Comparison of ENCODE assay signal across 17 mouse cellular contexts in the genomic region with DNA sequence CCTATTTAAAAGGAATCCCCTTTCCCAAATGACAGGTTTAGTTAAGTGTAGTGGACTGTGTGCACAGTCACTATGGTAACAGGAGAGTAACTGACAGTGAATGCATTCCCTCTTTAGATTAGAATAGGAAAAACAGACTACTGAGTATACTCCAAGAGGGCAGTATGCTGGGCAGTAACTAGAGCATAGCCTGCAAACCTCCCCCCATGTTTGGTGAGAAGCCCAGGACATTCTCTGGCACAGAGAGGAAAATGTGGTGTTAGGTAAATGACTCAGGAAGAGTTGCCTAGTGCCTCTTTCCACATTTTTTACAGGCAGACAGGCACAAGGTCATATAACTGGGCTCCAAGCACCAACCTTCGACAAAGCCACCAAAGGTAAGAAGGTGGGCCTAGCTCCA.
A peak's percentile ranks its signal among the peaks of the same experiment; 100 is the strongest.
DNase-seq lines count a peak whose midpoint lies in the region; ATAC-seq and TF ChIP-seq lines count a peak whose summit lies in the region.
"Had no signal": no experiment of that assay in that cellular context is flagged by ENCODE, and none has a peak within 500 bp of the region (broad histone marks: within the 10 kb centered on the region; RNA-seq: fewer than 3 reads in every experiment).

No protein-coding gene starts in this region.

- no peak overlapping the region for H3K27ac ChIP-seq in cerebellum, adult 2 months (ENCODE audit: insufficient read depth, low read length)
- peak overlapping the region; percentile 29; the same call in 1 of the 2 replicates for H3K27ac ChIP-seq in hindbrain, embryonic 16.5 days (ENCODE audit: low read depth, low read length)
- H3K27ac ChIP-seq in hindbrain, embryonic 12.5 days: no peak overlapping the region
- H3K27ac ChIP-seq in forebrain, embryonic 10.5 days: no peak overlapping the region
- H3K27ac ChIP-seq: intestine, embryonic 15.5 days; liver, embryonic 15.5 days; midbrain, embryonic 10.5 days had no signal

- H3K36me3 ChIP-seq in hindbrain, embryonic 16.5 days (ENCODE audit: control insufficient read depth, insufficient read depth, low read length): no peaks in the 10 kb centered on the region
- H3K36me3 ChIP-seq in hindbrain, embryonic 12.5 days: no peaks in the 10 kb centered on the region
- H3K36me3 ChIP-seq in forebrain, embryonic 10.5 days (replicated peaks): no peaks in the 10 kb centered on the region
- H3K36me3 ChIP-seq: intestine, embryonic 15.5 days; liver, embryonic 15.5 days; midbrain, embryonic 10.5 days had no signal

- ATAC-seq in hindbrain, embryonic 16.5 days: 0 out of 2 replicates have a peak, but pooled peaks have one; percentile 64
- ATAC-seq in hindbrain, embryonic 12.5 days (ENCODE audit: low FRiP score): no peak
- ATAC-seq: intestine, embryonic 15.5 days had no signal

- no peak overlapping the region for H3K4me2 ChIP-seq in hindbrain, embryonic 16.5 days (ENCODE audit: low read length)
- H3K4me2 ChIP-seq in hindbrain, embryonic 12.5 days (replicated peaks): no peak overlapping the region
- H3K4me2 ChIP-seq: intestine, embryonic 15.5 days; liver, embryonic 15.5 days had no signal

- peak; percentile 23 to 33 for DNase-seq in cerebellum, postnatal 14 days
- DNase-seq in cerebellum, adult 2 months: no peak
- DNase-seq in 3T3-L1 (ENCODE audit: low read depth, low spot score): peak; percentile 12
- DNase-seq in gastrocnemius, postnatal 25 days: peak; percentile 51
- no peak for DNase-seq in urinary bladder, adult 18-20 months (ENCODE audit: low spot score in 2 of 2)
- no peak for DNase-seq in forebrain, embryonic 10.5 days (ENCODE audit: extremely low spot score, low spot score)
- DNase-seq: cerebellum, adult 8-10 months; kidney, postnatal 10 days; layer of hippocampus, adult 9-11 months; right cerebral cortex, postnatal 25 days; thymus, adult 2 months had no signal

- H3K9ac ChIP-seq in hindbrain, embryonic 16.5 days (ENCODE audit: low read depth, low read length): no peak overlapping the region
- no peak overlapping the region for H3K9ac ChIP-seq in hindbrain, embryonic 12.5 days
- H3K9ac ChIP-seq: intestine, embryonic 15.5 days; liver, embryonic 15.5 days had no signal

- no peaks in the 10 kb centered on the region for H3K9me3 ChIP-seq in hindbrain, embryonic 16.5 days (ENCODE audit: control insufficient read depth, low read length)
- H3K9me3 ChIP-seq in hindbrain, embryonic 12.5 days (replicated peaks): no peaks in the 10 kb centered on the region
- no peaks in the 10 kb centered on the region for H3K9me3 ChIP-seq in forebrain, embryonic 10.5 days
- H3K9me3 ChIP-seq: intestine, embryonic 15.5 days; liver, embryonic 15.5 days; midbrain, embryonic 10.5 days had no signal

- peaks cover 4% of the 10 kb centered on the region; the same call in 1 of the 2 replicates for H3K4me1 ChIP-seq in cerebellum, adult 2 months (ENCODE audit: control insufficient read depth, insufficient read depth, low read length)
- H3K4me1 ChIP-seq in hindbrain, embryonic 16.5 days (ENCODE audit: control insufficient read depth, insufficient read depth, low read depth, low read length): peaks cover 11% of the 10 kb centered on the region; the same call in 1 of the 2 replicates
- H3K4me1 ChIP-seq in hindbrain, embryonic 12.5 days: peaks cover 14% of the 10 kb centered on the region
- peaks cover 11% of the 10 kb centered on the region for H3K4me1 ChIP-seq in forebrain, embryonic 10.5 days
- H3K4me1 ChIP-seq: liver, embryonic 15.5 days had no signal

- 69% methylated on average over 1 of the region's 1 CpGs for WGBS in cerebellum, adult 2 months
- WGBS in hindbrain, embryonic 16.5 days: 77% methylated on average over 1 of the region's 1 CpGs
- WGBS in hindbrain, embryonic 12.5 days: 87% methylated on average over 1 of the region's 1 CpGs
- WGBS in forebrain, embryonic 10.5 days: 87% methylated on average over 1 of the region's 1 CpGs

- no peak overlapping the region for H3K4me3 ChIP-seq in cerebellum, adult 2 months (replicated peaks; ENCODE audit: insufficient read depth, low read depth, low read length)
- no peak overlapping the region for H3K4me3 ChIP-seq in hindbrain, embryonic 16.5 days (ENCODE audit: low read length)
- H3K4me3 ChIP-seq in hindbrain, embryonic 12.5 days: no peak overlapping the region
- H3K4me3 ChIP-seq in forebrain, embryonic 10.5 days: no peak overlapping the region
- H3K4me3 ChIP-seq: intestine, embryonic 15.5 days; liver, embryonic 15.5 days; midbrain, embryonic 10.5 days; myocyte had no signal

- H3K27me3 ChIP-seq in cerebellum, adult 2 months (ENCODE audit: control insufficient read depth, insufficient read depth, low read length): no peaks in the 10 kb centered on the region; the same call in 1 of the 2 replicates
- H3K27me3 ChIP-seq in hindbrain, embryonic 16.5 days (replicated peaks; ENCODE audit: control insufficient read depth, insufficient read depth, low read length): no peaks in the 10 kb centered on the region
- no peaks in the 10 kb centered on the region for H3K27me3 ChIP-seq in hindbrain, embryonic 12.5 days
- H3K27me3 ChIP-seq in forebrain, embryonic 10.5 days (ENCODE audit: poor library complexity, severe bottlenecking): no peaks in the 10 kb centered on the region
- H3K27me3 ChIP-seq: intestine, embryonic 15.5 days; liver, embryonic 15.5 days had no signal

- no peak for TF ChIP-seq POLR2A in cerebellum, adult 2 months (IDR thresholded peaks at IDR 0.05; ENCODE audit: borderline replicate concordance, insufficient read depth, low read length)

- TF ChIP-seq CTCF in cerebellum, adult 2 months (IDR thresholded peaks at IDR 0.05; ENCODE audit: borderline replicate concordance, insufficient read depth, low read depth, low read length): no peak

Comparison
In these comparisons a context has a peak if more than half of its experiments do, and no peak if none do; other contexts are left out.
1. DNase-seq: peak in cerebellum, postnatal 14 days (2 of 2), 3T3-L1 (single experiment) and gastrocnemius, postnatal 25 days (single experiment); none in cerebellum, adult 2 months (0 of 2), urinary bladder, adult 18-20 months (0 of 2) and forebrain, embryonic 10.5 days (single experiment).